Mouse (Mus musculus) lung, adult 18-20 months (tissue): ENCODE measurements around the gene Atf7ip.

ENCODE experiments used
- DNase-seq, 2 experiments: peaks; one replicate each; pipeline ENCODE4 v3.0.0; 2022; ENCODE audit warnings: mixed read lengths in 2 of 2

Atf7ip gene

GRCm38 (mm10) chr6:136486801-136487553, 19.0 kb upstream of the Atf7ip start:
- no peak for DNase-seq

- DNase-seq, result no peak
Observed at GRCm38 (mm10) chr6:136487554-136487950, 18.4 kb upstream of the Atf7ip start.

- DNase-seq, result peak; percentile 31 to 72
Observed at GRCm38 (mm10) chr6:136489899-136490298, 16.1 kb upstream of the Atf7ip start.

- peak in 1 of 2 experiments; percentile 48 for DNase-seq
Observed at GRCm38 (mm10) chr6:136490516-136491475, 15.2 kb upstream of the Atf7ip start.

- no peak for DNase-seq
Observed at GRCm38 (mm10) chr6:136491631-136492030, 14.3 kb upstream of the Atf7ip start.

- no peak for DNase-seq
Observed at GRCm38 (mm10) chr6:136492251-136492650, 13.7 kb upstream of the Atf7ip start.

- DNase-seq, result no peak
Observed at GRCm38 (mm10) chr6:136493486-136493885, 12.5 kb upstream of the Atf7ip start.

- no peak for DNase-seq
Observed at GRCm38 (mm10) chr6:136493910-136494751, 11.8 kb upstream of the Atf7ip start.

GRCm38 (mm10) chr6:136495023-136495422, 10.9 kb upstream of the Atf7ip start:
- DNase-seq, result no peak

- DNase-seq, result peak; percentile 61 to 63
Observed at GRCm38 (mm10) chr6:136497744-136498143, 8.2 kb upstream of the Atf7ip start.

- DNase-seq, result peak; percentile 37 to 45
Observed at GRCm38 (mm10) chr6:136499292-136499977, 6.5 kb upstream of the Atf7ip start.

GRCm38 (mm10) chr6:136508652-136509051, 2.7 kb downstream of the Atf7ip start:
- no peak for DNase-seq

GRCm38 (mm10) chr6:136510945-136511344, 5.0 kb downstream of the Atf7ip start:
- DNase-seq, result no peak

- DNase-seq, result peak; percentile 16 to 54
Observed at GRCm38 (mm10) chr6:136512351-136512750, 6.4 kb downstream of the Atf7ip start.

GRCm38 (mm10) chr6:136516626-136517025, 10.7 kb downstream of the Atf7ip start:
- no peak for DNase-seq

GRCm38 (mm10) chr6:136517221-136517620, 11.3 kb downstream of the Atf7ip start:
- DNase-seq, result no peak

GRCm38 (mm10) chr6:136518537-136519246, 12.7 kb downstream of the Atf7ip start:
- DNase-seq, result peak; percentile 97 to 98

- DNase-seq, result peak in 1 of 2 experiments; percentile 28
Observed at GRCm38 (mm10) chr6:136519254-136519653, 13.3 kb downstream of the Atf7ip start.

- DNase-seq, result no peak
Observed at GRCm38 (mm10) chr6:136520361-136520760, 14.4 kb downstream of the Atf7ip start.

GRCm38 (mm10) chr6:136521681-136522080, 15.7 kb downstream of the Atf7ip start:
- DNase-seq, result no peak

- DNase-seq, result no peak
Observed at GRCm38 (mm10) chr6:136522658-136523057, 16.7 kb downstream of the Atf7ip start.
